Comparison of ENCODE assay signal across 12 mouse cellular contexts in genomic region chr14:25551731-25552130, GRCm38 (mm10).
DNase-seq lines count a peak whose midpoint lies in the region; ATAC-seq lines count a peak whose summit lies in the region.
"Had no signal": no experiment of that assay in that cellular context is flagged by ENCODE, and none has a peak within 500 bp of the region (broad histone marks: within the 10 kb centered on the region; RNA-seq: fewer than 3 reads in every experiment).

No protein-coding gene starts in this region.

- no peaks in the 10 kb centered on the region for H3K9me3 ChIP-seq in forebrain, embryonic 12.5 days
- H3K9me3 ChIP-seq in forebrain, embryonic 11.5 days (ENCODE audit: control insufficient read depth, low read length): no peaks in the 10 kb centered on the region
- H3K9me3 ChIP-seq in embryonic facial prominence, embryonic 13.5 days: no peaks in the 10 kb centered on the region
- H3K9me3 ChIP-seq in limb, embryonic 15.5 days: no peaks in the 10 kb centered on the region
- H3K9me3 ChIP-seq: heart, embryonic 15.5 days had no signal

- 23% methylated on average over 2 of the region's 2 CpGs for WGBS in forebrain, embryonic 12.5 days
- 40% methylated on average over 2 of the region's 2 CpGs for WGBS in forebrain, embryonic 11.5 days
- 21% methylated on average over 2 of the region's 2 CpGs for WGBS in embryonic facial prominence, embryonic 13.5 days
- 14% methylated on average over 2 of the region's 2 CpGs for WGBS in limb, embryonic 15.5 days

- H3K27me3 ChIP-seq in forebrain, embryonic 12.5 days: no peaks in the 10 kb centered on the region
- no peaks in the 10 kb centered on the region for H3K27me3 ChIP-seq in forebrain, embryonic 11.5 days (ENCODE audit: control insufficient read depth, insufficient read depth, low read length)
- no peaks in the 10 kb centered on the region for H3K27me3 ChIP-seq in embryonic facial prominence, embryonic 13.5 days
- H3K27me3 ChIP-seq in limb, embryonic 15.5 days: no peaks in the 10 kb centered on the region
- H3K27me3 ChIP-seq: CH12.LX; heart, embryonic 15.5 days had no signal

- H3K9ac ChIP-seq in forebrain, embryonic 12.5 days: no peak overlapping the region
- no peak overlapping the region for H3K9ac ChIP-seq in forebrain, embryonic 11.5 days (ENCODE audit: low read length)
- H3K9ac ChIP-seq in embryonic facial prominence, embryonic 13.5 days: no peak overlapping the region
- H3K9ac ChIP-seq in limb, embryonic 15.5 days: no peak overlapping the region
- H3K9ac ChIP-seq: heart, embryonic 15.5 days had no signal

- no peak for DNase-seq in forebrain, embryonic 11.5 days (ENCODE audit: low spot score)
- DNase-seq in 416B (ENCODE audit: low read depth): peak; percentile 76
- DNase-seq in urinary bladder, adult 2 months (ENCODE audit: low spot score): no peak
- DNase-seq in right cerebral cortex, postnatal 10 days (ENCODE audit: low spot score in 2 of 2): no peak
- DNase-seq in lung, adult 18-20 months: no peak
- DNase-seq: cerebellum, adult 11 months; right cerebral cortex, postnatal 4 days had no signal

- H3K36me3 ChIP-seq in forebrain, embryonic 12.5 days (replicated peaks): peaks cover 37% of the 10 kb centered on the region
- no peaks in the 10 kb centered on the region; the same call in 1 of the 2 replicates for H3K36me3 ChIP-seq in forebrain, embryonic 11.5 days (ENCODE audit: control insufficient read depth, insufficient read depth, low read length)
- peaks cover 16% of the 10 kb centered on the region for H3K36me3 ChIP-seq in embryonic facial prominence, embryonic 13.5 days
- 0 out of 2 replicates have a peak, but pooled peaks cover 5% of the 10 kb centered on the region for H3K36me3 ChIP-seq in limb, embryonic 15.5 days

- H3K4me3 ChIP-seq in forebrain, embryonic 12.5 days (replicated peaks): no peak overlapping the region
- H3K4me3 ChIP-seq in forebrain, embryonic 11.5 days (ENCODE audit: low read depth, low read length): no peak overlapping the region
- no peak overlapping the region for H3K4me3 ChIP-seq in embryonic facial prominence, embryonic 13.5 days
- no peak overlapping the region for H3K4me3 ChIP-seq in limb, embryonic 15.5 days
- H3K4me3 ChIP-seq: heart, embryonic 15.5 days had no signal

- peak overlapping the region; percentile 91; the same call in 1 of the 2 replicates for H3K27ac ChIP-seq in forebrain, embryonic 12.5 days
- no peak overlapping the region for H3K27ac ChIP-seq in forebrain, embryonic 11.5 days (ENCODE audit: low read depth, low read length)
- 0 out of 2 replicates have a peak overlapping the region, but pooled peaks have one; percentile 17 for H3K27ac ChIP-seq in embryonic facial prominence, embryonic 13.5 days
- 0 out of 2 replicates have a peak overlapping the region, but pooled peaks have one; percentile 38 for H3K27ac ChIP-seq in limb, embryonic 15.5 days
- H3K27ac ChIP-seq: heart, embryonic 15.5 days had no signal

- no peak overlapping the region for H3K4me2 ChIP-seq in forebrain, embryonic 12.5 days
- no peak overlapping the region for H3K4me2 ChIP-seq in forebrain, embryonic 11.5 days (ENCODE audit: low read depth, low read length, severe bottlenecking)
- H3K4me2 ChIP-seq in embryonic facial prominence, embryonic 13.5 days: no peak overlapping the region
- H3K4me2 ChIP-seq in limb, embryonic 15.5 days: no peak overlapping the region
- H3K4me2 ChIP-seq: heart, embryonic 15.5 days had no signal

- H3K4me1 ChIP-seq in forebrain, embryonic 12.5 days: peaks cover 97% of the 10 kb centered on the region
- peaks cover 41% of the 10 kb centered on the region for H3K4me1 ChIP-seq in forebrain, embryonic 11.5 days (replicated peaks; ENCODE audit: control insufficient read depth, insufficient read depth, low read length)
- H3K4me1 ChIP-seq in embryonic facial prominence, embryonic 13.5 days: peaks cover 89% of the 10 kb centered on the region
- peaks cover 83% of the 10 kb centered on the region for H3K4me1 ChIP-seq in limb, embryonic 15.5 days

- ATAC-seq in forebrain, embryonic 12.5 days (ENCODE audit: low FRiP score): no peak
- ATAC-seq in forebrain, embryonic 11.5 days (replicated peaks; ENCODE audit: low FRiP score): no peak
- ATAC-seq in embryonic facial prominence, embryonic 13.5 days (ENCODE audit: insufficient number of reproducible peaks, insufficient read depth, low FRiP score, low TSS enrichment, low read depth): no peak
- ATAC-seq in limb, embryonic 15.5 days (ENCODE audit: insufficient number of reproducible peaks, low FRiP score, low TSS enrichment, low read depth): no peak
